12 mouse cellular contexts compared by ENCODE assay signal in the genomic region with DNA sequence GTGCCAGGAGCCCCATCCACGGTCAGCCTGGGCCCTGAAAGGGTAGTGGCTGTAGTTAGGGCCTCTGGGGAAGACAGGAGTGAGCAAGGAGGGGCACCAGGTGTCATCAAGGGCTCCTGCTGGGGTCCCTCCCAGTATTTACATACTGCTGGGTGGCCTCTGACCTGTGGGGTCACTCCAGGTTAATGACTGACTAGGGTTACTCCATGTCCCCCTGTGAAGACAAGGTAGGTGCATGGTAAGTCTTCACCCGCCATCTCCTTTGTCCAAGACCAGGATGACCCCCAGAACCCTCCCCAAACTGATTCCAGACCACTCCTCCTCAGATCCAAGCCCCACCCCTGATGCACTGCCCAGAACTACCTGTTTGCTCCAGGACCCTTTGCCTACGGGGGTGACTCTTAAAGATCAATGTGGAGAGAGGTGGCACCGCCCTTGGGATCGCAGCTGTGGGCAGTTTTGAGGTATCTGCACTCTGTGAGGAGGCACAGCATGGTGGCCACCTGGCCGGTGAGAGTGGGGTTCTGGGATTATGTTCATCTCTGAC. TPM values are rescaled to one million over a fixed set of nuclear protein-coding genes. Genes with fewer than 3 reads are reported as not detected.
DNase-seq lines count a peak whose midpoint lies in the region; ATAC-seq and TF ChIP-seq lines count a peak whose summit lies in the region.
"Had no signal": no experiment of that assay in that cellular context is flagged by ENCODE, and none has a peak within 500 bp of the region (broad histone marks: within the 10 kb centered on the region; RNA-seq: fewer than 3 reads in every experiment).

A gene (minus strand): TSS at position 111 of the 547 bp plus-strand sequence.

- H3K4me2 ChIP-seq in heart, embryonic 12.5 days: peak within 1 kb of the TSS; percentile 68
- H3K4me2 ChIP-seq in lung, embryonic 16.5 days (ENCODE audit: low read depth, low read length): peak within 1 kb of the TSS; percentile 20
- 0 out of 2 replicates have a peak within 1 kb of the TSS, but pooled peaks have one; percentile 14 for H3K4me2 ChIP-seq in stomach, embryonic 14.5 days (replicated peaks; ENCODE audit: low read depth, low read length)

- H3K4me1 ChIP-seq in heart, embryonic 12.5 days (replicated peaks): peaks cover 51% of the 10 kb centered on the region
- H3K4me1 ChIP-seq in lung, embryonic 16.5 days (replicated peaks; ENCODE audit: control insufficient read depth, insufficient read depth, low read length): peaks cover 23% of the 10 kb centered on the region
- H3K4me1 ChIP-seq in embryonic fibroblast, embryonic 13.5 days (ENCODE audit: control insufficient read depth, insufficient read depth, low read length): peaks cover 9% of the 10 kb centered on the region
- H3K4me1 ChIP-seq in stomach, embryonic 14.5 days (ENCODE audit: control insufficient read depth, insufficient read depth, low read length): peaks cover 29% of the 10 kb centered on the region

- no peak for DNase-seq in heart, postnatal 4 days
- DNase-seq in lung, postnatal 36 days: no peak
- no peak for DNase-seq in adrenal gland, postnatal 4 days (ENCODE audit: low spot score in 2 of 2)
- no peak for DNase-seq in cerebellum, adult 11-12 months
- DNase-seq: kidney, postnatal 10 days had no signal

- 81% methylated on average over 6 of the region's 6 CpGs for WGBS in heart, embryonic 12.5 days
- WGBS in lung, embryonic 16.5 days: 75% methylated on average over 6 of the region's 6 CpGs
- 64% methylated on average over 6 of the region's 6 CpGs for WGBS in stomach, embryonic 14.5 days

- H3K9ac ChIP-seq in heart, embryonic 12.5 days: peak within 1 kb of the TSS; percentile 52
- H3K9ac ChIP-seq in lung, embryonic 16.5 days (ENCODE audit: low read length): peak within 1 kb of the TSS; percentile 2; the same call in 1 of the 2 replicates
- H3K9ac ChIP-seq in stomach, embryonic 14.5 days (replicated peaks; ENCODE audit: low read depth, low read length): no peak within 1 kb of the TSS

- no peak for TF ChIP-seq POLR2A in embryonic fibroblast, embryonic 13.5 days (IDR thresholded peaks at IDR 0.05; ENCODE audit: low read depth, low read length)

- H3K27me3 ChIP-seq in heart, embryonic 12.5 days (replicated peaks): peaks cover 14% of the 10 kb centered on the region; the same call in 1 of the 2 replicates
- no peaks in the 10 kb centered on the region for H3K27me3 ChIP-seq in lung, embryonic 16.5 days (ENCODE audit: control insufficient read depth, insufficient read depth, low read depth, low read length)
- H3K27me3 ChIP-seq in stomach, embryonic 14.5 days (ENCODE audit: control insufficient read depth, insufficient read depth, low read length): no peaks in the 10 kb centered on the region
- H3K27me3 ChIP-seq: CH12.LX had no signal

- ATAC-seq in heart, embryonic 12.5 days (ENCODE audit: insufficient number of reproducible peaks, low FRiP score): no peak
- no peak for ATAC-seq in lung, embryonic 16.5 days (ENCODE audit: low read depth)
- no peak for ATAC-seq in stomach, embryonic 14.5 days (ENCODE audit: insufficient number of reproducible peaks, insufficient read depth, low FRiP score, low read depth)

- no peaks in the 10 kb centered on the region for H3K36me3 ChIP-seq in heart, embryonic 12.5 days
- H3K36me3 ChIP-seq in lung, embryonic 16.5 days (ENCODE audit: control insufficient read depth, insufficient read depth, low read length): no peaks in the 10 kb centered on the region
- no peaks in the 10 kb centered on the region for H3K36me3 ChIP-seq in stomach, embryonic 14.5 days (ENCODE audit: control insufficient read depth, insufficient read depth, low read length)
- H3K36me3 ChIP-seq: embryonic facial prominence, embryonic 13.5 days had no signal

- no peak for TF ChIP-seq CTCF in embryonic fibroblast, embryonic 13.5 days (IDR thresholded peaks at IDR 0.05; ENCODE audit: borderline replicate concordance, insufficient read depth, low read length)

- H3K9me3 ChIP-seq in heart, embryonic 12.5 days (replicated peaks): no peaks in the 10 kb centered on the region
- no peaks in the 10 kb centered on the region for H3K9me3 ChIP-seq in lung, embryonic 16.5 days (ENCODE audit: control insufficient read depth, low read length)
- H3K9me3 ChIP-seq in stomach, embryonic 14.5 days (ENCODE audit: control insufficient read depth, low read depth, low read length): no peaks in the 10 kb centered on the region
- H3K9me3 ChIP-seq: embryonic facial prominence, embryonic 13.5 days had no signal

- peak within 1 kb of the TSS; percentile 14; the same call in 1 of the 2 replicates for H3K4me3 ChIP-seq in heart, embryonic 12.5 days
- no peak within 1 kb of the TSS for H3K4me3 ChIP-seq in lung, embryonic 16.5 days (ENCODE audit: low read length)
- H3K4me3 ChIP-seq in embryonic fibroblast, embryonic 13.5 days (ENCODE audit: insufficient read depth, low read length): peak within 1 kb of the TSS; percentile 23
- H3K4me3 ChIP-seq in stomach, embryonic 14.5 days (ENCODE audit: low read depth, low read length): no peak within 1 kb of the TSS
- H3K4me3 ChIP-seq: embryonic facial prominence, embryonic 13.5 days had no signal

- no peak within 1 kb of the TSS for H3K27ac ChIP-seq in heart, embryonic 12.5 days (ENCODE audit: poor library complexity, severe bottlenecking)
- H3K27ac ChIP-seq in lung, embryonic 16.5 days (ENCODE audit: low read length): no peak within 1 kb of the TSS
- H3K27ac ChIP-seq in embryonic fibroblast, embryonic 13.5 days (ENCODE audit: insufficient read depth, low read length): peak within 1 kb of the TSS; percentile 78
- no peak within 1 kb of the TSS for H3K27ac ChIP-seq in stomach, embryonic 14.5 days (ENCODE audit: low read length)
- H3K27ac ChIP-seq: embryonic facial prominence, embryonic 13.5 days had no signal

RNA-seq across cellular contexts. Expression of the gene that starts here (rescaled TPM):
- 1.0 and 1.1 TPM in 2 replicates for polyA plus RNA-seq in heart, embryonic 12.5 days (2016; fragmentation: Nextera tagmentation; extraction: Ambion mirVana)
- 1 to 10 TPM; 2.7 to 3.5 TPM for total RNA-seq in heart, postnatal 4 days (2021)
- polyA plus RNA-seq in lung, embryonic 16.5 days (2015; fragmentation: Nextera tagmentation; extraction: Ambion mirVana): 0.45 and 0.60 TPM in 2 replicates
- polyA plus RNA-seq in embryonic fibroblast, embryonic 13.5 days (2011; ENCODE audit: insufficient read length, low read depth, missing spikeins): 3.1 and 4.2 TPM in 2 replicates
- 0.17 and 0.24 TPM in 2 replicates for polyA plus RNA-seq in stomach, embryonic 14.5 days (2014; fragmentation: Nextera tagmentation; extraction: Ambion mirVana)
- 1 to 10 TPM in 1 of 2 experiments, under 1 TPM in 1; 0.59 to 1.8 TPM for total RNA-seq in adrenal gland, postnatal 4 days (2021)
- total RNA-seq: neutrophil, adult 5-6 weeks had no signal

Comparison
In these comparisons a context has a peak if more than half of its experiments do, and no peak if none do; other contexts are left out.
1. H3K4me2 ChIP-seq: peak in every context shown above with its lines; median percentile 68 in heart, embryonic 12.5 days; 20 in lung, embryonic 16.5 days; 14 in stomach, embryonic 14.5 days.
2. H3K4me3 ChIP-seq: peak in heart, embryonic 12.5 days (single experiment) and embryonic fibroblast, embryonic 13.5 days (single experiment); none in lung, embryonic 16.5 days (single experiment) and stomach, embryonic 14.5 days (single experiment).